Comparison of ENCODE assay signal across 1 mouse cellular context in the genomic region with DNA sequence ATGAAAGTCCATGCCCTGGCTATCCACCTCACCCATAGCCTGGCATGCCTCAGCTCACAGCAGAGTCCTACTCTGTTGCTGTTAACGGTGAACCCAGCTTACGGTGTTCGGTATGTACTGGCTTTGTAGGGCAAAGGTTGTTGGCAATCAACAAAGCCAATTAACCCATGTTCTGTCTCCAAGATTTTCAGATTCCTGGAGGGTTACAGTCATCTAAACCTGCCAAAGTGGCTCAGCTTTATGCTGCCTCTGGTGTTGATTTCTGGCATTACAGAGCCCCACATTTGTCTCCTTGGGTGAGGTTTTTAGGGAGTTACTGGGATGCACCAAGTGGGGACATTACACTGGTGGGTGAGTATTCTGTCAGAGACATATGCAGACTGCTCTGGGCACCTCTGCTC.
TF ChIP-seq lines count a peak whose summit lies in the region.

No protein-coding gene starts in this region.

TF ChIP-seq in CH12.LX, 34 proteins besides CTCF, POLR2A, EP300 and RAD21 (continued from another document):
- TF ChIP-seq JUN (IDR thresholded peaks at IDR 0.05; ENCODE audit: insufficient read depth, low read depth, low read length) (no peak), MAX (IDR thresholded peaks at IDR 0.05; ENCODE audit: low read length) (peak; percentile 32), KAT2A (IDR thresholded peaks at IDR 0.05; ENCODE audit: insufficient replicate concordance, low read length) (no peak), MAZ (IDR thresholded peaks at IDR 0.05; ENCODE audit: low read depth, low read length) (no peak), JUND (conservative IDR thresholded peaks at IDR 0.05; ENCODE audit: low read depth, low read length) (no peak), IRF4 (IDR thresholded peaks at IDR 0.05; ENCODE audit: low read depth, low read length) (0 out of 2 replicates have a peak, but pooled peaks have one; percentile 15), SMC3 (IDR thresholded peaks at IDR 0.05; ENCODE audit: low read depth, low read length) (peak; percentile 40), RCOR1 (conservative IDR thresholded peaks at IDR 0.05; ENCODE audit: low read depth, low read length) (no peak), PAX5 (IDR thresholded peaks at IDR 0.05; ENCODE audit: low read length) (no peak), SIN3A (IDR thresholded peaks at IDR 0.05; ENCODE audit: low read length) (peak; percentile 60; the same call in 1 of the 2 replicates), CHD1 (IDR thresholded peaks at IDR 0.05; ENCODE audit: low read depth, low read length) (peak; percentile 81; the same call in 1 of the 2 replicates), USF2 (conservative IDR thresholded peaks at IDR 0.05; ENCODE audit: low read depth, low read length) (no peak), ETS1 (conservative IDR thresholded peaks at IDR 0.05; ENCODE audit: low read depth, low read length) (no peak), MXI1 (IDR thresholded peaks at IDR 0.05; ENCODE audit: low read depth, low read length) (peak; percentile 55; the same call in 1 of the 2 replicates), MEF2A (IDR thresholded peaks at IDR 0.05; ENCODE audit: borderline replicate concordance, low read depth, low read length) (peak; percentile 13; the same call in 1 of the 2 replicates), ZMIZ1 (IDR thresholded peaks at IDR 0.05; ENCODE audit: low read depth, low read length) (no peak), NELFE (IDR thresholded peaks at IDR 0.05; ENCODE audit: low read depth, low read length) (no peak), BHLHE40 (IDR thresholded peaks at IDR 0.05; ENCODE audit: low read depth, low read length) (no peak)
